Comparison of ENCODE assay signal across 15 mouse cellular contexts in the genomic region with DNA sequence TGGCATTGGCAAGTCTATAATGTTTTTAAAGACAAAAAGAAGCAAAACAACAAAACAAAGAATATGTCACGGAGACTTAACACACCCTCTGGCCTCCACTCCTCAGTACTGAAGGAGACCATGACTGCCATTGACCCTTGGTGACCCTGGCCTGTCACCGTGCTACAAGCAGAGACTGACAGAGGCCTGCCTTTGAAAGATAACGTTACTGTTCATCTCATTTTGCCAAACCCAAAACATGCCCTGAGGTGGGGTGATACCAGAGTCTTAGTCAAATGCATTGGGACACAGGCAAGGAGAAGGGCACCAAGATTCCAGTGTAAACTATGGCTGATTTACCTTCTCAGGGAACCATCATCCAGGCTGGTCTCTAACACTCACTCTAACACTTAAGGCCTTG. TPM values are rescaled to one million over a fixed set of nuclear protein-coding genes. Genes with fewer than 3 reads are reported as not detected.
"Had no signal": no experiment of that assay in that cellular context is flagged by ENCODE, and none has a peak within 500 bp of the region (broad histone marks: within the 10 kb centered on the region; RNA-seq: fewer than 3 reads in every experiment).

No protein-coding gene starts in this region.

- H3K4me3 ChIP-seq: limb, embryonic 12.5 days; lung, embryonic 15.5 days; neural tube, embryonic 12.5 days had no signal

- DNase-seq: kidney, adult 11 months; kidney, adult 9 months; kidney, postnatal 36 days; layer of hippocampus, adult 9-11 months; layer of hippocampus, postnatal 36 days; midbrain, embryonic 14.5 days; right cerebral cortex, postnatal 14 days; thymus, postnatal 36 days had no signal

- H3K9me3 ChIP-seq: limb, embryonic 12.5 days; lung, embryonic 15.5 days; neural tube, embryonic 12.5 days had no signal

- H3K27ac ChIP-seq: kidney, postnatal 0 days; limb, embryonic 12.5 days; lung, embryonic 15.5 days; neural tube, embryonic 12.5 days had no signal

- H3K4me2 ChIP-seq: limb, embryonic 12.5 days; lung, embryonic 15.5 days; neural tube, embryonic 12.5 days had no signal

- H3K36me3 ChIP-seq: limb, embryonic 12.5 days; lung, embryonic 15.5 days; neural tube, embryonic 12.5 days had no signal

- H3K4me1 ChIP-seq: lung, embryonic 15.5 days; neural tube, embryonic 12.5 days had no signal

- H3K9ac ChIP-seq: limb, embryonic 12.5 days; lung, embryonic 15.5 days; neural tube, embryonic 12.5 days had no signal

RNA-seq across cellular contexts. Expression of a gene that starts 11.7 kb away (rescaled TPM):
- total RNA-seq: neutrophil, adult 5-6 weeks had no signal

RNA-seq across cellular contexts. Expression of a gene that starts 12.5 kb away (rescaled TPM):
- total RNA-seq: layer of hippocampus, adult 18-20 months; layer of hippocampus, postnatal 36 days; neutrophil, adult 5-6 weeks had no signal
- polyA plus RNA-seq: midbrain, embryonic 14.5 days; neural tube, embryonic 12.5 days; thymus, postnatal 0 days had no signal
